Mouse (Mus musculus) adrenal gland, adult 18-20 months (tissue): ENCODE results near the gene Pllp. TPM values are rescaled to one million over a fixed set of nuclear protein-coding genes. Genes with fewer than 3 reads are reported as not detected.

Experiments
- DNase-seq, 2 experiments: peaks; one replicate each; pipeline ENCODE4 v3.0.0; 2021 to 2022; ENCODE audit warnings: low spot score in 2 of 2
- total RNA-seq, 2 experiments: library from RNA; stranded (reverse); gene quantifications; 1 replicate in 1 of 2; 2 replicates in 1 of 2; pipeline ENCODE4 v1.2.3; 2021

The Pllp gene
- total RNA-seq, 2 experiments from 2014 or later, result 0.46 to 0.93 TPM

DNA sequence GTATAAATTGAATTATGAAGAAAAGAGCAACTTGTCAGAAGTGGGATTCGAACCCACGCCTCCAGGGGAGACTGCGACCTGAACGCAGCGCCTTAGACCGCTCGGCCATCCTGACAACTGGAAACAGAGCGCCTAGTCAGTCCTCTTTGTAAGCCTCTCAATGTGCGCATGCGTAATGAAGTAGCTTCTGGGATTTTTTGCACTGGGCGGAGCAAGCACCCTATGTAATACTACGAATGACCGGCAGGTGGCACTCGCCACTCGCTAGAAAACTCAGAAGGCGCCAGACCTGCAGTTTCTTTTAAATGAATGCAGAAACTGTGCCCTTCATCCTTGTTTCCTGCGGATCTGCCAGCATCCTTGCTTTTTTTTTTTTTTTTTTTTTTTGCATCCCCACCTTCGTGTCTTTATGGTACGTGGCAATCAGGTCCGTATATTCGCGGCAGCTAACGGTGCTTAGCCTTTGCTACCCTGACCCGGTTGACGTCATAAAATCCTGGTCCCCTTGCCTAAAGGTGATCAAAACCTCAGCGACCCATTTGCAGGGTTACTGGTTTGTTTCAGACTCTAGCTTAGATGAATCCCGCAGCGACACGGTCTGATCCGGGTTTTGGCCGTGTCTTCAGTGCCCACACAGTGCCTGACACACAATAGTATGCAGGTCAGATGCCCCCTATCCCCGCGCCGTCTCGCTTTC lies 8.0 kb upstream of the Pllp start:
- DNase-seq, result peak; percentile 99 to 100

- peak; percentile 74 to 75 for DNase-seq
Observed at GRCm38 (mm10) chr8:94702844-94703813, 7.1 kb upstream of the Pllp start.

GRCm38 (mm10) chr8:94702156-94702555 lies 6.1 kb upstream of the Pllp start:
- DNase-seq, result no peak

- no peak for DNase-seq
Observed at GRCm38 (mm10) chr8:94700421-94700935, 4.4 kb upstream of the Pllp start.

- no peak for DNase-seq
Observed at GRCm38 (mm10) chr8:94699366-94699765, 3.3 kb upstream of the Pllp start.

DNA sequence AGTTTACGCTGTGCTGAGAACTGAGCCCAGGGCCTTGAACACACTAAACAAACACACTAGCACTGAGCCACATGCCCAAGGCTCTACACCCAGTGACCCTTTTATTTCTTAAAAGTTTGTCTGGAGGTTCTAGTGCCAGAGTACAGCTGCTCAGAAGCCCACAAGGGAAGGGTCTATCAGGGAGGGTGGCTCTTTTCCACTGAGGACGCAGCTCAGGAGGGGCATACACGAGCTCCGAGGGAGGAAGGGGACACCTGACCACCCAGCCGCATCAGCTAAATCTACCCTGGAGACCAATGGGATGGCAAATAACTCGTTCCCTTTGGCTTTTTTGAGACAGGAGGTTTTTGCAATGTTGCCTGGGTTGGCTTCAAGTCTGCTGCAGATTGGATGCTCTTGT lies 1.9 kb upstream of the Pllp start:
- no peak for DNase-seq

GRCm38 (mm10) chr8:94696566-94696965 lies 488 bp upstream of the Pllp start:
- no peak for DNase-seq

DNA sequence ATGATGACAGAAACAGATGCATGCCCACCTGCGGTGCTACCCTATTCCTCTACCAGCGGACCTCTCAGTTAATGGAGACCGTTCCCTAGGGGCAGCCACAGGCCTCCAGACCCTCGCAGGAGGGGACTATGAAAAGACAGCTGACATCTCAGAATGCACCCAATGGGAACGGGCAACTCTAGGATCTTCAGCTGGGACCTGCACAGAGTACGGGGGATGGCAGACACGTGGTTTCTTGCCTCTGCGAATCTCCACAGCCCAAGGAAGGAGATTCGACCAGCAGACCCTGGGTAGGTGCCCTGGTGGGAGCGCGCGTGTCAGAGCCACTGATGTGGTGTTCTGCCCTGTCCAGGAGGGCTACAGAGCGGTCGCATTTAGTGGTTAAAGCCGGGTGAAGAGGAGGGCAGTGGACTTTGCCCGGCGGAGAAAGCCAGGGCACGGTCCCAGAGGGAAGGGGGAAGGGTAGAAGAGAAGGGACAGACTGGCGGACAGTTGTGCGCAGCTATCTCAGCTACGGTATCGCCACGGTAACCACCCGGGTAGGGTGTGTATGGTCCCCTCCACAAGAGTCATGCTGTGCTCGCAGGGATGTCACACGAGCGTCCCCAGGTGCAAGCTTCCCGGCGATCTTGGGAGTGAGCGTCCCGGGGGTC lies 611 bp downstream of the Pllp start:
- peak in 1 of 2 experiments; percentile 27 for DNase-seq

GRCm38 (mm10) chr8:94694701-94695100 lies 1.4 kb downstream of the Pllp start:
- DNase-seq, result peak in 1 of 2 experiments; percentile 10

- no peak for DNase-seq
Observed at GRCm38 (mm10) chr8:94685953-94686352, 10.1 kb downstream of the Pllp start.

DNA sequence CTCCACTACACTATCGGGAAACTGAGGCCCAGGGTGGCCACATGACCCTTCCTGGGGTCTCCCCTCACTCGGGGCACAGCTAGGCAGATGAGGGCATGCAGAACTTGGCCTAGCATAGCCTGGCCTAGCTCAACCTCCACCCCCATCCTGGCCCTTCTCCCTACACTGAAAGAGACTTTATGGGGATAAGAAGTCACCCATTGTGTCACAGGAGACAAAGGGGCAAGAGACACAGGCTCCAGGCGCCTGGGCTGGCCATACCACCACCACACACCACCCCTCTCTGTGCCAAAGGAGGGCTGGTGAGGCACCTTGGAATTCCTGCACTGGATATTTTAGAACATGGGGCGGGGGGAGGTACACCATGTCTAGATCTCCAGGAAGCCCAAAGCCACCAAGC lies 11.8 kb downstream of the Pllp start:
- no peak for DNase-seq

- DNase-seq, result peak in 1 of 2 experiments; percentile 14
Observed at GRCm38 (mm10) chr8:94682732-94683524, 13.2 kb downstream of the Pllp start.

- DNase-seq, result no peak
Observed at GRCm38 (mm10) chr8:94680414-94680813, 15.7 kb downstream of the Pllp start.

DNA sequence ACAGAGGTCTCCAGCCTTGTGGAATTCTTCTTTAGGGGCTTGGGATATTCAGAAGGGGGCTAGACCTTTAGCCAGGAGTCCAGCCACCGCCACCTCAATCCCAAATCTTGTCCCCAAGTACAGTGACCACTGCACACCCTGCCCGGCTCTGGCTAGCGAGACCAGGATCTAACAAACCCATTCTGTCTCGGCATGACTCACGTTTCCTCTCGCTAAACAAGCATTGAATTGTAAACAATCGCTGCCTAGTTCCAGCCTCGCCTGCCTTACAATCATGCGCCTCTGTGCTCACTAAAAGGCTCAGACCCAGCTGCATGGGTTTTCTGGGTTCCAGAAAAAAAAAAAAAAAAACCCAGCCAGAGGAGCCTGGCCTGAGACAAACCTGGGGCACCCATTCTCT lies 17.5 kb downstream of the Pllp start:
- no peak for DNase-seq

DNA sequence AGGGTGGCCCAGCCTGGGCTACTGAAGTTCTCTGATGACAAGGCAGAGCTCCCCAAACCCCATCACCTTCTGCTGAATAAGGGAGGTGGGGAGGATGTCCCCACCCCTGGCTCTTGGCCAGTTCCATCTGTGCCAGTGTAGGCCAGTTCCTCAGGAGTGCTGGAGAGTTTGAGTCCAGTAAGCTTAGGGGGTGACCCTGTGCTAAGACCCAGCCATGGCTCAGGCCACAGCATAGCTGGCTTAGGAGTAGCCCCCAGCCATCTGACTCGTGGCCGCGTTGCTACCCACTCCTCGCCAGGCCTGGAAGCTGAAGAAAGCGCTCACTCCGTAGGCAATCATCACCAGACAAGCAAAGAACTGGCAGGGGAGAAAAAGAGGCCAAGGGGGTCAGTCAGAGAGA lies 20.2 kb downstream of the Pllp start:
- DNase-seq, result no peak

DNA sequence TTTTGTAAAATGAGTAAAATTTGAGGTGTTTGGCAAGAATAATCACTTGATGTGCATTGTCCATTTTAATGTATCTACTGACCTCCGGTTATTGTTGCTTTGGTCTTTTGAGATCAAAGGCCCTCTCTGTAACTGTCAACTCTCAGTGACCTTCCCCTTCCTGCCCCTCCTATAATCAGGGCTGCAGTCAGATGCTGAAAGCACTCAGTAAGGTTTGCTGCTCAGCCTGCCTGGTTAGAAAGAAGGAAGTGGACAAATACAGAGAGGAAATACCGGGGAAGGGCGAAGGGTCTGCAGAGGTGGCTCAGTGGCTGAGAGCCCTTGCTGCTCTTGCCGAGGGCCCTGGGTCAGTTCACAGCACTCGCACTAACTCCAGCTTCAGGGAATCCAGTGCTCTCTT lies 21.7 kb downstream of the Pllp start:
- no peak for DNase-seq

- peak; percentile 90 for DNase-seq
Observed at GRCm38 (mm10) chr8:94666456-94667308, 29.4 kb downstream of the Pllp start, which contains the start of gene Arl2bp. Gene Arl2bp (plus strand): TSS chr8:94666600.

DNA sequence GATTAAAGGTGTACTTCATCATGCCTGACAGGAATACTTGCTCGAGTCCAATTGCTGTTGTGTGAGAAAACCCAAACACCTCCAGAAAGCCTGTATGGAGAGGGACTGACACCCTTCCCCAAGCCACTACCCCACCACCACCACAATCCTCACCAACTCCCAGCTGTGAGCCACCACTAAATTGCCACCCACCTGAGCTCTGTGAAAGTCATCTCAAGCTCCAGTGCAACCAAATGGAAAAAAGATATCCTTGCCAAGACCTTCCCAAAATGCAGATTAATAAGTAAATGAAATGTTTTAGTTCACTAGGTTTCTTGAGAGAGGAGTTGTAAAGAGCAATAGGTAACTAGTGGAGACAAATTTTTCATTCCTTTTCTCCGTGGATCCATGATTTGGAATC lies 31.4 kb downstream of the Pllp start:
- DNase-seq, result no peak

DNA sequence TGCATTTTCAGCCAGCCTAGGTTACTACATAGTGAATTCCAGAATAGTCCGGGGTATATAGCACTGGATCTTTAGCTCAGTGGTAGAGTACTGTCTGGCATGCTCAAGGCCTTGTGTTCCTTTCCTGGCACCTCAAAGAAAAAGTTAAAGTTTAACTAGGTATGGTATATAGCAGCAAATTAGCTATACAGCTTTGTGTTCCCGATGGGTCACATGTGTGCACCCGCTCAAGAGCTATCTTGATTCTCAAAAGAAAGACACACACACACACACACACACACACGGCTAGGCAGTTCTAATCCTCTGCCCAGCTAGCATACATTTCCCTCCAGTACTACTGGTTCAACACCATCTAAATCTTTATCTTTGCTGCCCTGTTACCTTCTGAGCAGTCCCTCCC lies 35.7 kb downstream of the Pllp start:
- no peak for DNase-seq

- DNase-seq, result no peak
Observed at GRCm38 (mm10) chr8:94658031-94658430, 38.0 kb downstream of the Pllp start.
